Mouse (Mus musculus): ENCODE results near the gene Ptpn13. TPM values are rescaled to one million over a fixed set of nuclear protein-coding genes. Genes with fewer than 3 reads are reported as not detected.

Ptpn13 gene
- 1 to 10 TPM; 7.6 to 8.2 TPM for total RNA-seq (2021)

- peak; percentile 82 to 96 for DNase-seq (ENCODE audit: extremely low spot score in 1 of 2, low spot score in 2 of 2)
- intact Hi-C loops (cut with DNase I) = no loop called here
Measured at GRCm38 (mm10) chr5:103424678-103425319, at the start of gene Ptpn13. Gene Ptpn13 (plus strand): TSS chr5:103425192.

GRCm38 (mm10) chr5:103375226-103375625 lies 49.8 kb upstream of the Ptpn13 start:
- intact Hi-C loops (cut with DNase I) = no loop called here

GRCm38 (mm10) chr5:103376354-103377295 lies 48.4 kb upstream of the Ptpn13 start:
- intact Hi-C loops (cut with DNase I) = no loop called here

More at GRCm38 (mm10) chr5:103375226-103375625, 49.8 kb upstream of the Ptpn13 start:
- DNase-seq (ENCODE audit: extremely low spot score in 1 of 2, low spot score in 2 of 2) = no peak

GRCm38 (mm10) chr5:103377493-103378130 lies 47.4 kb upstream of the Ptpn13 start:
- DNase-seq (ENCODE audit: extremely low spot score in 1 of 2, low spot score in 2 of 2) = no peak
- intact Hi-C loops (cut with DNase I) = no loop called here

More at GRCm38 (mm10) chr5:103376354-103377295, 48.4 kb upstream of the Ptpn13 start:
- DNase-seq (ENCODE audit: extremely low spot score in 1 of 2, low spot score in 2 of 2) = no peak

GRCm38 (mm10) chr5:103380785-103381527 lies 44.0 kb upstream of the Ptpn13 start:
- intact Hi-C loops (cut with DNase I) = no loop called here

GRCm38 (mm10) chr5:103382951-103383350 lies 42.0 kb upstream of the Ptpn13 start:
- intact Hi-C loops (cut with DNase I) = no loop called here
- DNase-seq (ENCODE audit: extremely low spot score in 1 of 2, low spot score in 2 of 2) = no peak

More at GRCm38 (mm10) chr5:103380785-103381527, 44.0 kb upstream of the Ptpn13 start:
- DNase-seq (ENCODE audit: extremely low spot score in 1 of 2, low spot score in 2 of 2) = no peak

- no peak for DNase-seq (ENCODE audit: extremely low spot score in 1 of 2, low spot score in 2 of 2)
- intact Hi-C loops (cut with DNase I) = no loop called here
Measured at GRCm38 (mm10) chr5:103384021-103384420, 41.0 kb upstream of the Ptpn13 start.

GRCm38 (mm10) chr5:103387540-103388026 lies 37.4 kb upstream of the Ptpn13 start:
- intact Hi-C loops (cut with DNase I) = no loop called here

GRCm38 (mm10) chr5:103389415-103389814 lies 35.6 kb upstream of the Ptpn13 start:
- DNase-seq (ENCODE audit: extremely low spot score in 1 of 2, low spot score in 2 of 2) = no peak
- intact Hi-C loops (cut with DNase I) = no loop called here

More at GRCm38 (mm10) chr5:103387540-103388026, 37.4 kb upstream of the Ptpn13 start:
- peak in 1 of 2 experiments; percentile 62 for DNase-seq (ENCODE audit: extremely low spot score in 1 of 2, low spot score in 2 of 2)

- intact Hi-C loops (cut with DNase I) = no loop called here
- no peak for DNase-seq (ENCODE audit: extremely low spot score in 1 of 2, low spot score in 2 of 2)
Measured at GRCm38 (mm10) chr5:103393220-103393619, 31.8 kb upstream of the Ptpn13 start.

- DNase-seq (ENCODE audit: extremely low spot score in 1 of 2, low spot score in 2 of 2) = no peak
- intact Hi-C loops (cut with DNase I) = no loop called here
Measured at GRCm38 (mm10) chr5:103393752-103394151, 31.2 kb upstream of the Ptpn13 start.

- intact Hi-C loops (cut with DNase I) = no loop called here
- DNase-seq (ENCODE audit: extremely low spot score in 1 of 2, low spot score in 2 of 2) = no peak
Measured at GRCm38 (mm10) chr5:103395683-103396082, 29.3 kb upstream of the Ptpn13 start.

GRCm38 (mm10) chr5:103397429-103397828 lies 27.6 kb upstream of the Ptpn13 start:
- intact Hi-C loops (cut with DNase I) = no loop called here
- no peak for DNase-seq (ENCODE audit: extremely low spot score in 1 of 2, low spot score in 2 of 2)

GRCm38 (mm10) chr5:103404213-103404968 lies 20.6 kb upstream of the Ptpn13 start:
- no peak for DNase-seq (ENCODE audit: extremely low spot score in 1 of 2, low spot score in 2 of 2)
- intact Hi-C loops (cut with DNase I) = no loop called here

- intact Hi-C loops (cut with DNase I) = no loop called here
- peak in 1 of 2 experiments; percentile 43 for DNase-seq (ENCODE audit: extremely low spot score in 1 of 2, low spot score in 2 of 2)
Measured at GRCm38 (mm10) chr5:103405921-103406320, 19.1 kb upstream of the Ptpn13 start.

- no peak for DNase-seq (ENCODE audit: extremely low spot score in 1 of 2, low spot score in 2 of 2)
- intact Hi-C loops (cut with DNase I) = no loop called here
Measured at GRCm38 (mm10) chr5:103412020-103412747, 12.8 kb upstream of the Ptpn13 start.

GRCm38 (mm10) chr5:103414542-103414941 lies 10.4 kb upstream of the Ptpn13 start:
- intact Hi-C loops (cut with DNase I) = no loop called here
- DNase-seq (ENCODE audit: extremely low spot score in 1 of 2, low spot score in 2 of 2) = no peak

All from left cerebral cortex, postnatal 10 days (tissue).